Mouse (Mus musculus): ENCODE measurements at regions not wholly inside any gene's neighbourhood (a gene's known extent, or its start where the extent isn't known, plus 50 kb on each side); places are given as distances from the start of the nearest gene placed in this dataset.

DNA sequence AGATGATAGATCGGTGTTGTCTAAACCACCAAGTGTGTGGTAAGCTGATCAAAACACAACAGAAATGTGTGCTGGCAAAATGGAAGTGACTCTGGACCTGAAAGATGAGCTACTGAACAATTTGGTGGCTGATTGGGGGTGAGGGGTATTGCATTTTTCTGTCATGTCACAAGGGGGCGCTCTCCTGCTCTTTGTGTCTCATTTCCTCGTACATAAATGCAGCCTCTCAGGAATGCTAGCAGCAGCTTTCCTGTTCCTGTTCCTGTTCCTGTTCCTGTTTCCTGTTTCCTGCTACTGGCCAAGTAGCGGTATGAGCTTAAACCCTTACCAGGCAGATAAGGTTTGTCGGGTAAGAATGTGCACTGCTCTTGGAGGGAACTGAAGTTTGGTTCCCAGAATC lies 134.7 kb upstream of the Fstl4 start:
- H3K36me3 ChIP-seq (replicated peaks; ENCODE audit: control insufficient read depth, insufficient read depth, low read length): no peaks in the 10 kb centered on the region
- TF ChIP-seq CTCF (IDR thresholded peaks at IDR 0.05; ENCODE audit: low read depth) (peak; percentile 37), EP300 (IDR thresholded peaks at IDR 0.05; ENCODE audit: low read depth) (no peak)
- H3K9ac ChIP-seq (replicated peaks; ENCODE audit: low read depth, low read length): no peak overlapping the region
- H3K4me3 ChIP-seq (ENCODE audit: low read depth, low read length): no peak overlapping the region
- ATAC-seq (ENCODE audit: insufficient read depth, low read depth) (no peak), DNase-seq (ENCODE audit: low spot score) (no peak)
- H3K4me1 ChIP-seq (ENCODE audit: control insufficient read depth, insufficient read depth): no peaks in the 10 kb centered on the region
- H3K27ac ChIP-seq (ENCODE audit: low read depth): no peak overlapping the region
- H3K27me3 ChIP-seq (ENCODE audit: control insufficient read depth, insufficient read depth, low read length): no peaks in the 10 kb centered on the region
- 38% methylated on average over 5 of the region's 5 CpGs for WGBS
- H3K9me3 ChIP-seq (replicated peaks; ENCODE audit: control insufficient read depth, low read length): no peaks in the 10 kb centered on the region
- no peak overlapping the region for H3K4me2 ChIP-seq (ENCODE audit: low read depth, low read length)

DNA sequence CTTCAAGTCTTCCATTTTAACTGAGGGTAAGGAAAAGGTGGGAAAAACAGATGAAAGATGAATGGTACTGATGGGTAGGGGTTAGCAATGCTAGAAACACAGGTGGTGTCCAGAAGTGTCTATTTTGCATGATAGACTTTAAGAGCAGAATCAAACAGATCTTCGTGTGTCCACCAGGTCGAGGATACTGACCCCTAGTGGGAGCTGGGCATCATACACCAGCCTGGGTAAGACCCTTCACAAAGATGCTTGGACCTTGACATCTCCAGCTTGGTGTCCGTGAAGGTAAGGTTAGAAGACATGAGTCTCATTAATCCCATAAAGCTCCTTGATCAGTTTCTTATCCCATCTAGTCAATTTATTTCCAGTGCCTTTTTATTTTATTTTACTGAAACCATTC lies 132.9 kb upstream of the Fstl4 start:
- H3K4me2 ChIP-seq (ENCODE audit: low read depth, low read length): no peak overlapping the region
- 57% methylated on average over 3 of the region's 3 CpGs for WGBS
- no peaks in the 10 kb centered on the region for H3K27me3 ChIP-seq (ENCODE audit: control insufficient read depth, insufficient read depth, low read length)
- no peaks in the 10 kb centered on the region for H3K9me3 ChIP-seq (replicated peaks; ENCODE audit: control insufficient read depth, low read length)
- ATAC-seq (ENCODE audit: insufficient read depth, low read depth) (no peak), DNase-seq (ENCODE audit: low spot score) (no peak)
- TF ChIP-seq CTCF (IDR thresholded peaks at IDR 0.05; ENCODE audit: low read depth): peak; percentile 24
- no peak for TF ChIP-seq EP300 (IDR thresholded peaks at IDR 0.05; ENCODE audit: low read depth)
- no peak overlapping the region for H3K27ac ChIP-seq (ENCODE audit: low read depth)
- no peak overlapping the region for H3K4me3 ChIP-seq (ENCODE audit: low read depth, low read length)
- H3K9ac ChIP-seq (replicated peaks; ENCODE audit: low read depth, low read length): no peak overlapping the region
- peaks cover 4% of the 10 kb centered on the region; the same call in 1 of the 2 replicates for H3K4me1 ChIP-seq (ENCODE audit: control insufficient read depth, insufficient read depth)
- no peaks in the 10 kb centered on the region for H3K36me3 ChIP-seq (replicated peaks; ENCODE audit: control insufficient read depth, insufficient read depth, low read length)

DNA sequence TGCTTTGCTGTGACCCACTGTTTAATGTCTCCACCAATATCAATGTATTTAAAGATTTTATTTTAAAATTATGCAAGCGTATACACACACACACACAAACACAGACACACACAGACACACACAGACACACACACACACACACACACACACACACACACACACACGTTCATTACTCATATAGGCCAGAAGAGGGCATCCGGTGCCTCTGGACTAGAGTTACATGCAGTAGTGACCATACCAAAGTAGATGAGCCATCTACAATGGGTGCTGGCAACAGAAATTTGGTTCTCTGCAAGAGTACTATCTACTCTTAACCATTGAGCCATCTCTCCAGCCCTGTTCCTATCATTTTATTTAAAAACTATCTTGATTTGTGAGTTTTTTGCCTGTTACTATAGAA lies 130.2 kb upstream of the Fstl4 start:
- Histone ChIP-seq H3K9me3 (replicated peaks; ENCODE audit: control insufficient read depth, low read length) (no peaks in the 10 kb centered on the region), H3K9ac (replicated peaks; ENCODE audit: low read depth, low read length) (no peak overlapping the region), H3K27ac (ENCODE audit: low read depth) (no peak overlapping the region), H3K4me1 (ENCODE audit: control insufficient read depth, insufficient read depth) (peaks cover 4% of the 10 kb centered on the region; the same call in 1 of the 2 replicates), H3K36me3 (replicated peaks; ENCODE audit: control insufficient read depth, insufficient read depth, low read length) (no peaks in the 10 kb centered on the region), H3K4me3 (ENCODE audit: low read depth, low read length) (no peak overlapping the region), H3K4me2 (ENCODE audit: low read depth, low read length) (no peak overlapping the region), H3K27me3 (ENCODE audit: control insufficient read depth, insufficient read depth, low read length) (no peaks in the 10 kb centered on the region)
- no peak for TF ChIP-seq EP300 (IDR thresholded peaks at IDR 0.05; ENCODE audit: low read depth)
- TF ChIP-seq CTCF (IDR thresholded peaks at IDR 0.05; ENCODE audit: low read depth): peak; percentile 33
- WGBS: 73% methylated on average over 3 of the region's 3 CpGs
- no peak for DNase-seq (ENCODE audit: low spot score)
- ATAC-seq (ENCODE audit: insufficient read depth, low read depth): no peak

DNA sequence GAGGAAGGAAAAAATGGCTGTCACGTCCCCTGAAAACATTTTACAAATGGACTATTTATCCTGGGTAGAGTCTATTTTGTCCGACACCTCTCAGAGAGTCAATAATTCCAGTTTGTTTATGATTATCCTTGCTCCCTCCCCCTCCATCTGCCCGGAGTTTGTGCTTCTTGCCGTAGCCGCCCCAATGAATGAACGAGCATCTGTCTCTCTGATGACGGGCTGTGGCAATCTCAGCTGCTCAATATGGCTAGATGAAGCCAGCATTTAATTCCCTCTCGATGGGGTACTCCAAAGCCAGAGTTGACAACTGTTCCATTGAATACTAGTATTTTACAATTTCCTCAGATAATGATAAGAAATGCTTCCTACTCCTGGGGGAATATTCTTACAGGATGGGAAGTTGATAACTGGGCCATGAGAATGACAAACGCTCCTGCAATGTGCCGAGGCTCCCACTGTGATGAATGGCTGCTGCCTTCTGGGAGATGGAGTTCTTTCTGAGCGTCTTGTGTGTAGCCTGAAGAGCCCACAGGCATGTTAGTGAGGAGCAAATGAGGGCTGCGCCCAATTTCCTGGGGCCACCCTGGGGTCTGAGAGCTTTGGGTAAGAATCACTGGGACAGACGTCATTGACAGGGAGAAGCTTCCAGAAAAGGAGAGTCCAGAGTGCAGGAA lies 128.6 kb upstream of the Fstl4 start:
- H3K36me3 ChIP-seq (replicated peaks; ENCODE audit: control insufficient read depth, insufficient read depth, low read length): no peaks in the 10 kb centered on the region
- no peak overlapping the region for H3K9ac ChIP-seq (replicated peaks; ENCODE audit: low read depth, low read length)
- no peak overlapping the region for H3K4me2 ChIP-seq (ENCODE audit: low read depth, low read length)
- H3K27me3 ChIP-seq (ENCODE audit: control insufficient read depth, insufficient read depth, low read length): no peaks in the 10 kb centered on the region
- H3K9me3 ChIP-seq (replicated peaks; ENCODE audit: control insufficient read depth, low read length): no peaks in the 10 kb centered on the region
- DNase-seq (ENCODE audit: low spot score) (no peak), ATAC-seq (ENCODE audit: insufficient read depth, low read depth) (no peak)
- TF ChIP-seq EP300 (IDR thresholded peaks at IDR 0.05; ENCODE audit: low read depth): no peak
- TF ChIP-seq CTCF (IDR thresholded peaks at IDR 0.05; ENCODE audit: low read depth): no peak
- WGBS: 65% methylated on average over 13 of the region's 13 CpGs
- no peak overlapping the region for H3K27ac ChIP-seq (ENCODE audit: low read depth)
- H3K4me1 ChIP-seq (ENCODE audit: control insufficient read depth, insufficient read depth): peaks cover 4% of the 10 kb centered on the region; the same call in 1 of the 2 replicates
- no peak overlapping the region for H3K4me3 ChIP-seq (ENCODE audit: low read depth, low read length)

DNA sequence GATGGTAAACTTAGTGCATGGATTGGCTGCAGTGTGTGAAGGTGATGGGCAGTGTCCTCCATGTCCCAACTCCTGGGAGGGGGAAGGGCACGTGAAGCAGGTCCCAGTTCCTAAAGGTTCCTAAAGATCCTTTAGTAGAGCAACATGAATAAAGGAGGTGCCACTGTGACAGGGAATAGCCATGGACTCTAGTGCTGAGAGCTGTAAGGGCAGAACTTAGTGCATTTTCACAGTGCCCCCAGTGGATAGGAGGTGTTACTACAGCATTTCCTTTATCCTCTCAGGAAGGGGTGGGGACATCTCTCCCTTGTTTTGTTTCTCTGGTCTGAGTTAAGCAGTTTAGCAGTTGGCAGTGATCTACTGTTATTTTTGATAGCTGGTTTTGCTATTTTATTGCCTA lies 125.5 kb upstream of the Fstl4 start:
- no peak overlapping the region for H3K27ac ChIP-seq (ENCODE audit: low read depth)
- 96% methylated on average over 1 of the region's 1 CpGs for WGBS
- no peaks in the 10 kb centered on the region for H3K27me3 ChIP-seq (ENCODE audit: control insufficient read depth, insufficient read depth, low read length)
- no peak overlapping the region for H3K4me2 ChIP-seq (ENCODE audit: low read depth, low read length)
- H3K4me1 ChIP-seq (ENCODE audit: control insufficient read depth, insufficient read depth): peaks cover 4% of the 10 kb centered on the region; the same call in 1 of the 2 replicates
- TF ChIP-seq CTCF (IDR thresholded peaks at IDR 0.05; ENCODE audit: low read depth): no peak
- TF ChIP-seq EP300 (IDR thresholded peaks at IDR 0.05; ENCODE audit: low read depth): no peak
- ATAC-seq (ENCODE audit: insufficient read depth, low read depth) (no peak), DNase-seq (ENCODE audit: low spot score) (no peak)
- H3K4me3 ChIP-seq (ENCODE audit: low read depth, low read length): no peak overlapping the region
- no peaks in the 10 kb centered on the region for H3K36me3 ChIP-seq (replicated peaks; ENCODE audit: control insufficient read depth, insufficient read depth, low read length)
- H3K9me3 ChIP-seq (replicated peaks; ENCODE audit: control insufficient read depth, low read length): no peaks in the 10 kb centered on the region
- no peak overlapping the region for H3K9ac ChIP-seq (replicated peaks; ENCODE audit: low read depth, low read length)
